Mouse (Mus musculus) neural tube, embryonic 15.5 days (tissue): ENCODE data around the gene Usp4. TPM values are rescaled to one million over a fixed set of nuclear protein-coding genes. Genes with fewer than 3 reads are reported as not detected.

ENCODE experiments used
- ATAC-seq: fragments of 200-750 bp; cut with Nextera tagmentation; 2 replicates; pipeline ENCODE4 v1.8.0; 2017; ENCODE audit warnings: mild to moderate bottlenecking, moderate TSS enrichment, moderate library complexity; ENCODE audit not compliant: low FRiP score
- H3K27ac ChIP-seq: fragments of 300-500 bp; sonication (generic); replicated peaks from 2 replicates; pipeline ENCODE4 v1.5.1; 2015; ENCODE audit warnings: mild to moderate bottlenecking, inconsistent platforms
- H3K27me3 ChIP-seq: fragments of 300-500 bp; sonication (generic); replicated peaks from 2 replicates; pipeline ENCODE4 v1.6.1; 2015; ENCODE audit warnings: inconsistent platforms
- H3K36me3 ChIP-seq: fragments of 300-500 bp; sonication (generic); 2 replicates; pipeline ENCODE4 v1.6.1; 2015; ENCODE audit warnings: inconsistent platforms
- H3K4me1 ChIP-seq: fragments of 300-500 bp; sonication (generic); 2 replicates; pipeline ENCODE4 v1.6.1; 2015; ENCODE audit warnings: inconsistent platforms
- H3K4me2 ChIP-seq: fragments of 300-500 bp; sonication (generic); 2 replicates; pipeline ENCODE4 v1.6.1; 2015; ENCODE audit warnings: inconsistent platforms, mild to moderate bottlenecking, moderate library complexity
- H3K4me3 ChIP-seq: fragments of 300-500 bp; sonication (generic); replicated peaks from 2 replicates; pipeline ENCODE4 v1.5.1; 2015; ENCODE audit warnings: mild to moderate bottlenecking, inconsistent platforms
- H3K9ac ChIP-seq: fragments of 300-500 bp; sonication (generic); replicated peaks from 2 replicates; pipeline ENCODE4 v1.6.1; 2015; ENCODE audit warnings: mild to moderate bottlenecking, inconsistent platforms
- H3K9me3 ChIP-seq: fragments of 300-500 bp; sonication (generic); replicated peaks from 2 replicates; pipeline ENCODE4 v1.6.1; 2016; ENCODE audit warnings: inconsistent platforms
- WGBS: fragments of 180-500 bp; shearing (Covaris S2); methylation state at CpG from one replicate; pipeline ENCODE4 v1.1.7; 2015; ENCODE audit warnings: mixed read lengths; 5-methylcytosine and 5-hydroxymethylcytosine counted together
- polyA plus RNA-seq: library from polyadenylated mRNA; unstranded; fragments of >200 nt; fragmentation: Nextera tagmentation; extraction: Ambion mirVana; gene quantifications from 2 replicates; pipeline ENCODE4 v1.2.1, GENCODE M21; 2015

Usp4 gene
- polyA plus RNA-seq, 1 experiment from 2014 or later, result 110 TPM

DNA sequence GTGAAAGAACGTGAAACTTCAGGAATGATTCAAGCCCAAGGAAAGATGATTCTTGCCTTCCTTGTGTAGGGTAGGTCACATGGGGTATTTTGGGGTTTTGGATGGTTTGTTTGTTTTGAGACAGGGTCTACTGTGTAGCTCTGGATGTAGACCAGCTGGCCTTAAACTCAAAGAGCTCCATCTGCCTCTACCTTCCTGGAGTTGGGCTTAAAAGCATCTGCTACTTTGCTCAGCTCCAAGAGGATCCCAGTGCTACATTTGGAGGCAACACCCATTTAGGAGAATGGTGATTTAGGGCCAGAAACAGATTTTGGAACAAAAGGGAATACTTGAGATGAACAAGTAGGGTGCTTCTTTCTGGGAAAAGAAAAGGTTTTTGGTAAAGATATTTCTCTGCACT is 22.9 kb upstream of the Usp4 start:
- no peak for ATAC-seq
- H3K36me3 ChIP-seq, result peaks cover 27% of the 10 kb centered on the region
- no peak overlapping the region for H3K9ac ChIP-seq
- H3K4me2 ChIP-seq, result no peak overlapping the region
- no peak overlapping the region for H3K4me3 ChIP-seq
- no peaks in the 10 kb centered on the region for H3K9me3 ChIP-seq
- H3K27me3 ChIP-seq, result no peaks in the 10 kb centered on the region
- no peak overlapping the region for H3K27ac ChIP-seq
- WGBS, result 97% methylated on average over 1 of the region's 1 CpGs
- no peaks in the 10 kb centered on the region for H3K4me1 ChIP-seq

DNA sequence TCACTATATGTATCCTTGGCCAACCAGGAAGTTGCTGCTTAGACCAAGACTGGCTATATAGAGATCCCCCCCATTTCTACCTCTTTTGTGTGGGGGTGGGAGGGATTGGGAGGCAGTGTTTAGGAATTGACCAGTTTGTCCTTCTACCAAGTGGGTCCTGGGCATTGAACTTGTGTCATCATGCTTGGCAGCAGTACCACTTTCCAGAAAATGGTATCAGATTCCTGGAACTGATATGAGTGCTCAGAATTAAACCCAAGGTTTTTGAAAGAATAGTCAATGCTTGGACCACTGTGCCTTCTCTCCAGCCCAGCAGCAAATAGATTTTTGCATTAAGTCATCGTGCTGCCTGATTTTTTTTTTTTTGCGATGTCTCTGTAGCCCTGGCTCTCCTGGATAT is 21.8 kb upstream of the Usp4 start:
- Histone ChIP-seq H3K9ac (no peak overlapping the region), H3K4me1 (no peaks in the 10 kb centered on the region), H3K4me2 (no peak overlapping the region), H3K4me3 (no peak overlapping the region), H3K27me3 (no peaks in the 10 kb centered on the region), H3K27ac (no peak overlapping the region), H3K36me3 (peaks cover 34% of the 10 kb centered on the region), H3K9me3 (no peaks in the 10 kb centered on the region)
- no peak for ATAC-seq
- 98% methylated on average over 2 of the region's 2 CpGs for WGBS

DNA sequence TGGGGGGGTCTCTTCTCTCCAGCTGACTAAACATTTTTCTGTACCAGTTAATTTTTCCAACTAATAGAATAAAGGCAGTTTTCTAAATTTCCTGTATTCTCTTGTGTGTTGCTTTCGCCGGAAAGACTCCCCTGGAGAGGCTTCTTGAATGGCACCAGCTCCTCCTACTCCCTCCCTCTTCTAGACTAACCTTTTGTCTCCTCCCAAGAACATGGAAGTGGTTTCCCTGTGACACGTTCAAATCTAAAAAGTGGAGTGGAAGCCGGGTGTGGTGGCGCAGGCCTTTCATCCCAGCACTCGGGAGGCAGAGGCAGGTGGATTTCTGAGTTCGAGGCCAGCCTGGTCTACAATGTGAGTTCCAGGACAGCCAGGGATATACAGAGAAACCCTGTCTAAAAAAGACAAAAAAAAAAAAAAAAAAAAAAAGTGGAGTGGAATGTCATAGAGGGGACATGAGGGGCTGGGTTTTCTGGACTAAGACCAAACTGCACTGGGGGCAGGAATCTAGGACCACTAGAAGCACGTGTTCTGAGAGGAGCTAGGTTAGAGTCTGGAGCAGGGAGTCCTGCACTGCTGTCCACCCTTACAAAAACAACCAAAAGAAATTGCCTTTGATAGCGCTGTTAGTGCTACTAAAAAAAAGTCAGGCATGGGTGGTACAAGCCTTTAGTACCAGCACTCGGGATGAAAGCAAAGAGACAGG is 9.7 kb upstream of the Usp4 start:
- Histone ChIP-seq H3K9ac (no peak overlapping the region), H3K36me3 (peaks cover 22% of the 10 kb centered on the region), H3K4me3 (peak overlapping the region; percentile 74), H3K27me3 (no peaks in the 10 kb centered on the region), H3K9me3 (no peaks in the 10 kb centered on the region), H3K4me1 (peaks cover 29% of the 10 kb centered on the region), H3K27ac (peak overlapping the region; percentile 94), H3K4me2 (peak overlapping the region; percentile 71)
- WGBS, result 68% methylated on average over 10 of the region's 10 CpGs
- no peak for ATAC-seq

DNA sequence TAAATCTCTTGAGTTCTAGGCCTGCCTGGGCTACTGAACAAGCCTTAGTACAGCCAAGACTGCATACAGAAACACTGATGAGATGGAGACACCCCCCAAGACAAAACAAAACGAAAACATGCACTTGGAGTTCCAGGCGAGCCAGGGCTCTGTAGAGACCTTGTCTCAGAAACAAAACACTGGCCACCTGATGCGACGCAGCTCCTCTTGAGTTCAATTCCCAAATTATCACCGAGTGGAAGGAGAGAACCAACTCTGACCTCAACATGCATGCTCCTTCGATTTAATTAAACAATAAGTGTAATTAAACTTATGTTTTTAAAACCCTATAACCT is 9.1 kb upstream of the Usp4 start:
- Histone ChIP-seq H3K27me3 (no peaks in the 10 kb centered on the region), H3K9ac (peak overlapping the region; percentile 84), H3K9me3 (no peaks in the 10 kb centered on the region), H3K27ac (peak overlapping the region; percentile 94), H3K4me1 (peaks cover 29% of the 10 kb centered on the region), H3K36me3 (peaks cover 18% of the 10 kb centered on the region), H3K4me3 (peak overlapping the region; percentile 74), H3K4me2 (peak overlapping the region; percentile 71)
- 27% methylated on average over 6 of the region's 6 CpGs for WGBS
- ATAC-seq, result no peak

DNA sequence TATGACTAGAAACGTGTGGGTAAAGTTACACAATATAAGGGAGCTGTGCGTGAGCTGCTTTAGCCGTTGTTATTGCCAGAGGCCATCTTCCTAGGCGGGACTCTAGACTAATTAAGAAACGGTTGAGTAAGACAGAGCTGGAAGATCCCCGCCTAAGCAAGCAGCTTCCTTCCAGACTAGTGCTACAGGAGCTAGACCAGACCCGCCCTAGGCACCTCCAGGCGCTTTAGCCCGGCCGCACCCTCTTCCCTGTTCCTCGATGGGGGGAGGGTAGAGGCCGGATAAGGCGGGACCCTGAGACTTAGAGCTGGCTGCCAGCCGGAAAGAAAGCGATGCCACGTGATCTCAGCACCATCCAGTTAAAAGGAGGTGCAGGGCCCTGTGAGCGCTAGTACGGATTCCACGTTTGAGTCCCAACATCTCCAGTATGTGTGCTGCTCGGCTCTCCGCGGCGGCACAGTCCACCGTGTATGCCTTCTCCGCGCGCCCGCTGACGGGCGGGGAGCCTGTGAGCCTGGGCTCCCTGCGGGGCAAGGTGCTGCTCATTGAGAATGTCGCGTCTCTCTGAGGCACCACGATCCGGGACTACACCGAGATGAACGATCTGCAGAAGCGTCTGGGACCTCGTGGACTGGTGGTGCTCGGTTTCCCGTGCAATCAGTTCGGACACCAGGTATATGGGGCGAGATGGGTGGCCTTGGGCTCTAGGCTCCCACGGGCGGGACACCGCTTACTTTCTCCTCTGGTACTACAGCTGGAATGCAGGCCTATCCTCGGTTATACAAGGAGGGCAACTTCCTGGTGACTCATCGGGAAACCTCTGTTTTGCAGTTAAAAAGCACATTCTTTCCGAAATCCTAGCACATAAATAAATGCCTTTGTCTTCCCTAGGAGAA is 8.5 kb upstream of the Usp4 start, which contains the start of gene Gpx1:
Gene Gpx1 (plus strand): TSS at position 18 of the 896 bp plus-strand sequence.
- Histone ChIP-seq H3K4me3 (peak within 1 kb of the TSS; percentile 74), H3K36me3 (peaks cover 18% of the 10 kb centered on the region), H3K4me2 (peak within 1 kb of the TSS; percentile 71), H3K4me1 (peaks cover 29% of the 10 kb centered on the region), H3K27me3 (no peaks in the 10 kb centered on the region), H3K9ac (peak within 1 kb of the TSS; percentile 84), H3K27ac (peak within 1 kb of the TSS; percentile 94), H3K9me3 (no peaks in the 10 kb centered on the region)
- WGBS, result under 1% methylated on average over 49 of the region's 49 CpGs
- ATAC-seq, result peak; percentile 96

DNA sequence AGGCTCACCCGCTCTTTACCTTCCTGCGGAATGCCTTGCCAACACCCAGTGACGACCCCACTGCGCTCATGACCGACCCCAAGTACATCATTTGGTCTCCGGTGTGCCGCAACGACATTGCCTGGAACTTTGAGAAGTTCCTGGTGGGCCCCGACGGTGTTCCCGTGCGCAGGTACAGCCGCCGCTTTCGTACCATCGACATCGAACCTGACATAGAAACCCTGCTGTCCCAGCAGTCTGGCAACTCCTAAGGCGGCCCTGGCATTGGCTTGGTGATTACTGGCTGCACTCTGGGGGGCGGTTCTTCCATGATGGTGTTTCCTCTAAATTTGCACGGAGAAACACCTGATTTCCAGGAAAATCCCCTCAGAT is 7.8 kb upstream of the Usp4 start:
- Histone ChIP-seq H3K4me1 (peaks cover 29% of the 10 kb centered on the region), H3K27ac (peak overlapping the region; percentile 94), H3K4me3 (peak overlapping the region; percentile 74), H3K36me3 (peaks cover 13% of the 10 kb centered on the region), H3K4me2 (peak overlapping the region; percentile 71), H3K9ac (peak overlapping the region; percentile 84), H3K9me3 (no peaks in the 10 kb centered on the region), H3K27me3 (no peaks in the 10 kb centered on the region)
- ATAC-seq, result peak; percentile 9; the same call in 1 of the 2 replicates
- WGBS, result 11% methylated on average over 20 of the region's 20 CpGs

DNA sequence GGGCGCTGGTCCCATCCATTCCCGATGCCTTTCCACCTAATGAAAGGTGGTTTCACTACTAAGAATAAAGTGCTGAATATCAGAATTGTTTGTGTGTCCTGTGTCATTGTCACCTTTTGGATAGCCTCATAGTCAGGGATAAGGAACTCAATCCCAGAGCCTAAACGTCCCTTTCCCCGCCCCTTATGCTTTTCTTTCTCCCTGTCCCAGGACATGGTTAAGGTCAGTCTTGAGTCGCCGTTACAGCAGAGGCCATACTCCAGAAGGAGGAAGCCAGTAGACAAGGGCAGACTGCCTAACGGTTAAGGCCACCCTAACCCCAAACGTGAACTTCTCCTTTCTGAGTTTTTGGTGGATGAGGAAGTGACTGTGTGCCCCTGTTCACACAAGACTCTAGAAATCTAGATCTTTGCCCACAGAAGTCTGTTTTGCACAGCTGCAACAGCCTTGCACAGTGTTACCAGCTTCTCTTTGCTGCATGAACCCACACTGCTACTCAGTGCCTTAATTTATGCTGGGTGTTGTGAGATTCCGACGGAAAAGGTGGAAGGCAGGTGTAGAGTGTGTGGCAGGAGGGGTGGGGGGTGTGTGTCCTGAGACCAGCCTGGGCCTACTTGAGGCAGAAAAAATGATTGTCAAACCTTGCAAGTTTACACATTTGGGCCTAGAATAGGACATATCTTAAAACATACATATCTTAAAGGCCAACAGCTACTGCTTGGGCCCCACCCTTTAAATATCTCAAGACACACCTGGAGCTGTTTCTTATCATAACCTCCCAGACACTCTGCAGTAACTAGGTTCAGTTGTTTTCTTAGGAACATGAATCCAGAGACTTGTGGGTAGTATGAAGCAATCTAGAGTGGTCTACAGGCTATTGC is 7.2 kb upstream of the Usp4 start:
- peaks cover 29% of the 10 kb centered on the region for H3K4me1 ChIP-seq
- no peaks in the 10 kb centered on the region for H3K9me3 ChIP-seq
- no peaks in the 10 kb centered on the region for H3K27me3 ChIP-seq
- WGBS, result 61% methylated on average over 10 of the region's 10 CpGs
- H3K27ac ChIP-seq, result no peak overlapping the region
- peak overlapping the region; percentile 74 for H3K4me3 ChIP-seq
- peak overlapping the region; percentile 71 for H3K4me2 ChIP-seq
- peak overlapping the region; percentile 84 for H3K9ac ChIP-seq
- peaks cover 7% of the 10 kb centered on the region for H3K36me3 ChIP-seq
- ATAC-seq, result no peak

DNA sequence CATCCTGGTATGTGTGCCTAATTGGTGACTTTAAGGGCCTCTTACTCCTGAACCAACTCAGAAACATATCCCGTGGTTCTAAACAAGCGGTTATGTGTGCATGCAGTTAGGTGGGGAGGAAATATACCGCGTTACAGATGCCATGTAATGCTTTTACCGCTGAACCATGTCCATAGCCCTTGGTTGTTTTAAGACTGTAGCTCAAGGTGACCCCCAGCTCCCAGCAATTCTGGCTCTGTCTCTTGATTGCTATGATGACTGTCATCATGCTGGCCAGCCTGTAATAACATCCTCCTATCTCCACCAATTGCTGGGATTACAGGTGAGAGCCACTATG is 6.5 kb upstream of the Usp4 start:
- 85% methylated on average over 5 of the region's 5 CpGs for WGBS

DNA sequence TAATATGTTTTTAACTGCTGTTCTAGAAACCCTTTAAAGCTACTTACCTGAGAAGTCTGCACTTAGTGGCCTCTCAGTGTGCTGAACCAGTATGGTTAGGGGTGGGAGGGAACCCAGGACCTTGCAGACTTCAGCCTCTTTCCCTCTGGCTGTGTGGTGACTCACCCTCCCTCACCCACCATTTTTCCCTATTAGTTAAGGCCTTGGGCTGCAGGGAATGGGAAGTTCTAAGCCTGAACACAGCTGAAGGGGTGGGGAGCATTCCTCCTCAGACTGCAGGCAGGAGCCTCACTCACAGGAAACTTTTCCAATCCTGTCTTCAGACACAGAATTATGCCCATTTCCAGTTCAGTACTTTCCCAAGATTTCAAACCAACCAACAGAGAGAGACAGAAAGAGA is 5.9 kb upstream of the Usp4 start:
- Histone ChIP-seq H3K4me3 (no peak overlapping the region), H3K4me2 (no peak overlapping the region)

More for the DNA sequence above, 6.5 kb upstream of the Usp4 start:
- H3K4me1 ChIP-seq, result peaks cover 33% of the 10 kb centered on the region
- ATAC-seq, result no peak
- H3K36me3 ChIP-seq, result peaks cover 3% of the 10 kb centered on the region
- no peak overlapping the region for H3K27ac ChIP-seq
- H3K4me3 ChIP-seq, result no peak overlapping the region
- H3K4me2 ChIP-seq, result 0 out of 2 replicates have a peak overlapping the region, but pooled peaks have one; percentile 71
- no peaks in the 10 kb centered on the region for H3K27me3 ChIP-seq
- H3K9ac ChIP-seq, result no peak overlapping the region
- no peaks in the 10 kb centered on the region for H3K9me3 ChIP-seq

DNA sequence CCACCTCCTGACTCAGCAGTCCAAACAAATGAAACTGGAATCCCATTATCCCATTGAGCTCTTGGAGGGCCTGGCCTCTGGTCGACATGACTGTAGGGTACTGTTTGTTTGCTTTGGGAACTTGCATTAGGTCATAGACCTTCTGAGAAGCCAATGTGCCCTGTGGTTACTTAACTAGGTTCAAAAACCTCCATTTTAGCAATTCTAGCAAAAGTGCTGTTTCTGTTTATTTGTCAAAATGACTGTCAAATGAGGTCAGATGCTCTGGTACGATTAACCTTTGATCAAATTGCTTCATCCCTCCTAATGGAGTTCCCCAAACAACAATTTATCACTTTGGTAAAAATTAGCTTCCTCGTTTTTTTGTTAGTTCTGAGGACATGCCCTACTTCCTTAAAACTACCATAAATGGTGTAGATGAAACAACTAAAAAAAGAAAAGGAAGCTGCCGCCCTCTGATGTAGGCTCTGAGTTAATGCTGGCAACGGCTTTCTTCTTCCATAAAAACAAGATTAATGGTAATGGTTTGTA is 5.3 kb upstream of the Usp4 start:
- Histone ChIP-seq H3K4me3 (no peak overlapping the region), H3K4me1 (peaks cover 39% of the 10 kb centered on the region), H3K27ac (peak overlapping the region; percentile 58), H3K4me2 (no peak overlapping the region), H3K27me3 (no peaks in the 10 kb centered on the region), H3K9me3 (no peaks in the 10 kb centered on the region), H3K36me3 (no peaks in the 10 kb centered on the region; the same call in 1 of the 2 replicates), H3K9ac (no peak overlapping the region)
- no peak for ATAC-seq
- 47% methylated on average over 5 of the region's 5 CpGs for WGBS

More for the DNA sequence above, 5.9 kb upstream of the Usp4 start:
- Histone ChIP-seq H3K27me3 (no peaks in the 10 kb centered on the region), H3K9ac (no peak overlapping the region), H3K36me3 (no peaks in the 10 kb centered on the region; the same call in 1 of the 2 replicates), H3K27ac (no peak overlapping the region), H3K4me1 (peaks cover 37% of the 10 kb centered on the region), H3K9me3 (no peaks in the 10 kb centered on the region)
- ATAC-seq, result no peak

DNA sequence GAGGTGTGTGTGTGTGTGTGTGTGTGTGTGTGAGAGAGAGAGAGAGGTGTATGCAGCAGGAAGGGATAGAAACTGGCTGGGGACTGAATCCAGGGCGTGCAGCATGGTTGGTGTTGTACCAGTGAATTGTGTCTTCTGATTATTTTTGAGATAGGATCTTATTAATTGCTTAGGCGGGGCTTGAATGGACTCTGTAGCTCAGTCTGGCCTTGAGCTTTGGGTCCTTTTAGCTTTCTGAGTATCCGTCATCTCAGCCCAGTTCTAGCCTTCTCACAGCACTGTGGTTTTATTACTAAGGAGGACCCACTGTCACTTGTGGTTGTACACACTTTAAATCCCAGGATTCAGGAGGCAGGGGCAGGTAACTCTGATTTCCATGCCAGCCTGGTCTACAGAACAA is 4.3 kb upstream of the Usp4 start:
- no peaks in the 10 kb centered on the region for H3K9me3 ChIP-seq
- H3K27me3 ChIP-seq, result no peaks in the 10 kb centered on the region
- no peaks in the 10 kb centered on the region for H3K36me3 ChIP-seq
- H3K27ac ChIP-seq, result no peak overlapping the region
- WGBS, result 86% methylated on average over 3 of the region's 3 CpGs
- no peak overlapping the region for H3K9ac ChIP-seq
- H3K4me2 ChIP-seq, result no peak overlapping the region
- H3K4me3 ChIP-seq, result no peak overlapping the region
- peaks cover 37% of the 10 kb centered on the region for H3K4me1 ChIP-seq
- ATAC-seq, result no peak
